Mouse (Mus musculus) liver, embryonic 15.5 days (tissue): ENCODE measurements around the gene Csn1s2b. TPM values are rescaled to one million over a fixed set of nuclear protein-coding genes. Genes with fewer than 3 reads are reported as not detected.

ENCODE experiments used
- polyA plus RNA-seq: library from polyadenylated mRNA; unstranded; fragments of >200 nt; fragmentation: Nextera tagmentation; extraction: Ambion mirVana; gene quantifications from 2 replicates; pipeline ENCODE4 v1.2.1, GENCODE M21; 2015

Gene Csn1s2b
- polyA plus RNA-seq, 1 experiment from 2014 or later, result not detected

Other genes starting within 250 kb of the Csn1s2b start
- gene Sult1d1, start 239.1 kb upstream of the Csn1s2b start, polyA plus RNA-seq, result 3.4 TPM in 2 replicates
- not detected in 2 replicates for gene Sult1e1, start 216.5 kb upstream of the Csn1s2b start, polyA plus RNA-seq
- gene Csn1s1, start 141.9 kb upstream of the Csn1s2b start, polyA plus RNA-seq, result not detected in 2 replicates
- not detected in 2 replicates for gene Csn2, start 108.5 kb upstream of the Csn1s2b start, polyA plus RNA-seq
- not detected in 2 replicates for gene Csn1s2a, start 33.5 kb upstream of the Csn1s2b start, polyA plus RNA-seq
- not detected in 2 replicates for gene Prr27, start 17.6 kb downstream of the Csn1s2b start, polyA plus RNA-seq
- gene Odam, start 76.9 kb downstream of the Csn1s2b start, polyA plus RNA-seq, result not detected in 2 replicates
- gene Csn3, start 117.5 kb downstream of the Csn1s2b start, polyA plus RNA-seq, result not detected in 2 replicates
- gene 2310003L06Rik, start 161.4 kb downstream of the Csn1s2b start, polyA plus RNA-seq, result not detected in 2 replicates
- not detected in 2 replicates for gene Gm28434, start 161.4 kb downstream of the Csn1s2b start, polyA plus RNA-seq
- gene Cabs1, start 171.4 kb downstream of the Csn1s2b start, polyA plus RNA-seq, result not detected in 2 replicates
- not detected in 2 replicates for gene Smr3a, start 194.5 kb downstream of the Csn1s2b start, polyA plus RNA-seq